Mouse (Mus musculus) right cerebral cortex, adult 18-20 months (tissue): ENCODE results near the gene Lrrfip1.

Experiments used
- DNase-seq: peaks from one replicate; pipeline ENCODE4 v3.0.0; 2022; ENCODE audit warnings: mixed read lengths

Lrrfip1 gene

GRCm38 (mm10) chr1:91088027-91088426 lies 89.5 kb downstream of the Lrrfip1 start:
- DNase-seq = no peak

GRCm38 (mm10) chr1:91088941-91089340 lies 90.4 kb downstream of the Lrrfip1 start:
- no peak for DNase-seq

GRCm38 (mm10) chr1:91090456-91090855 lies 91.9 kb downstream of the Lrrfip1 start:
- DNase-seq = no peak

- DNase-seq = no peak
Measured at GRCm38 (mm10) chr1:91092451-91092850, 93.9 kb downstream of the Lrrfip1 start.

GRCm38 (mm10) chr1:91093296-91093695 lies 94.8 kb downstream of the Lrrfip1 start:
- DNase-seq = no peak

GRCm38 (mm10) chr1:91094001-91094400 lies 95.5 kb downstream of the Lrrfip1 start:
- DNase-seq = no peak

GRCm38 (mm10) chr1:91095258-91095657 lies 96.7 kb downstream of the Lrrfip1 start:
- DNase-seq = no peak

DNA sequence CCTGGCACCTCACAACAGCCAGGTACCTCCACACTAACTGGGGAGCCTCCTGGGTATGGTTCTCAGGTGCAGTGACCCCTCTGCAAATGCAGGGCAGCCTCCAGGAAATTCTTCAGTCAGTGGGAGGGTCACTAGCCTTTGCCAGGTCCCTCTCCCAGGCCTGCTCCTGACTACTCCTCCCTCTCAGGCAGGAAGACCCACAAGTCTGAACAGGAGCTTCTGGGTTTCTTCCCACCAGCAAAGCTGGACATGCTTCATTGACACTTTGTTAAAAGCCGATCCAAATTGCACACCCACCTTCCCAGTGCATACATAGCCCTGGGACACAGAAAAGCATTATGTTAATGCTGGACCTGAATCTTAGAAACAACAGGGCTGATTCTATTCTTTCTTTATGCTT lies 97.3 kb downstream of the Lrrfip1 start:
- no peak for DNase-seq

DNA sequence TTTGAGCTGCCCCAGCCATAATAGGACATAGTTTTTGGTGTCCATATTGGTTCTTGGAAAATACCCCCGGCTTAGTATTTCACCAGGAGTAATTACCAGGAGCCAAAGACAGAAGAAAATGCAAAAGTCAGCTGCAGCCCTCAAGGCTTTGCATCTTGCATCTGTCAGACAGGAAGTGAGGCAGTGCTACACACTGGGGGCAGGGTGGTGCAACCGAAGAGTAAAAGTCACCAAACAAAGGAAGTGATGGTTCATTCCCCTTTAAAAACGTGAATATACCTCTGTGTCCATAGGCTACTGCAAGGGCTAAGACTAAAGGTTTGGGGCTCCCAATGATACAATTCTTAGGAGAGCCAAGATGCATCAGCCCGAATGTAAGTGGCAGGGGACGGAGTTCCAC lies 98.0 kb downstream of the Lrrfip1 start:
- DNase-seq = no peak

GRCm38 (mm10) chr1:91097283-91097834 lies 98.8 kb downstream of the Lrrfip1 start:
- no peak for DNase-seq

- DNase-seq = peak; percentile 49
Measured at GRCm38 (mm10) chr1:91098887-91099286, 100.3 kb downstream of the Lrrfip1 start.

DNA sequence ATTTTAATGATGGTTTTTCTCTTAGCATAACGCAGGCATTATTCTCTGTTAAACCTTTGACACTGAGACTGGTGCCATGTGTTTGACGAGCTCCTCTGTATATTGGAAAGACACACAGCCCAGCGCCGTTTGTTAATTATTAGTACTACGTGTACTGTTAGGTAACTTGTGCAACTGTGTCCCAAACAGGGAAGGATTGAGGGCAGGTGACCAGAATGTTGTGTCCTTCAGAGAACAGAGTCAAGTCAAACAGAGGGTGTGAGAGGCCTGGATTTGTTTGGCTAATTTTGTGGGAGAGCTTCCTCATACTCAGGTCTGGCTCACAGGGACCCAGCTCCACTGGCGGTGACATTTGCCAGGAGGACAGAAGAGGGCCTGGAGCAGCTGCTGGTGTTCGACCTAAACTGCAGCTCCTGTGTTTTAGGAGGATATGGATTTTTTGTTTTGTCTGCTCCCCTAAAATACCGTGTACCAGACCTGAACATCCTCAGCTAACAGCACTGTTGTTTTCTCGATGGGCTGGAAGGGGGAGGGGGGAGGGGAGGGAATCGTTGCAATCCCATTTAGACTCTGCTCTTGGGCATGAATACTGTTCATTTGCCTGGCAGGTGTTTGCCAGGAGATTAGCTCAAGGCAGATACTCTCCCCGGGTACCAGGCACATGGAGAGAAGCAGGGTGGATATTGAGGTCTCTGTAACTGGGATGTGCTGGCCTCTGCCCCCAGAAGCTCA lies 103.3 kb downstream of the Lrrfip1 start:
- no peak for DNase-seq

GRCm38 (mm10) chr1:91103366-91103983 lies 104.9 kb downstream of the Lrrfip1 start:
- DNase-seq = no peak

DNA sequence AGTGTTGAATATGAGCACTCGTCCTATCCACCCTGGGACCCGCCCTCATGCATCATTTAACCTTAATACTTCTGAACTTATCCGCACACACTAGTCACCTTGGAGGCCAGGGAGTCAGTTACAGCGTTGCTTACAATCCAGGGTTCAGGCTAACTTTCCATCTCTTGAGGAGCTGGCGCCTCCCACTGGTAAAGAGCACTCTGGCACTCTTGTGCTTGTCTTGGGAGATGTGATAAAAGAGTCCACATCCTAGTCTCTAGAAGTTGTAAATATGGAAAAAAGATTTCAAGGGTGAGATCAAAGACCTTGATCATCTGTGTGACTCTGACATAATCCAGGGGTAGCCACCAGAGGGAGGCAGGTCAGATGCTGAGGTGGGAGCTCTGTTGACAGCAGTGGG lies 109.0 kb downstream of the Lrrfip1 start:
- no peak for DNase-seq

DNA sequence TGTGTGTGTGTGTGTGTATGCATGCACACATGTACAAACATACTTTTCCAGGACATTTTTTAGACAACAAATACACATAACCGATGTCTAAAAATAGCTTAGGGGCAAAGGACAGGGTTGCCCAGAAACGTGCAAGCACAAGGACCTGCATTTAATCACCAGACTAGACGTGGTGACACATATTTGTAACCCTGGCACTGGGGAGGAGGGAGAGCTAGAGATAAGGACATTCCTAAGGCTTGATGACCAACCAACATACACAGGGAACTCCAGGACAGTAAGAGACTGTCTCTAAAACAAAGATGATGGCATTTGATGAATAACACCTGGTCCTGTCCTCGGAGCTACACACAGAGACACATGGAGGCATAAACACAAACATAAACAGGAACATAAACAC lies 110.8 kb downstream of the Lrrfip1 start:
- DNase-seq = no peak

DNA sequence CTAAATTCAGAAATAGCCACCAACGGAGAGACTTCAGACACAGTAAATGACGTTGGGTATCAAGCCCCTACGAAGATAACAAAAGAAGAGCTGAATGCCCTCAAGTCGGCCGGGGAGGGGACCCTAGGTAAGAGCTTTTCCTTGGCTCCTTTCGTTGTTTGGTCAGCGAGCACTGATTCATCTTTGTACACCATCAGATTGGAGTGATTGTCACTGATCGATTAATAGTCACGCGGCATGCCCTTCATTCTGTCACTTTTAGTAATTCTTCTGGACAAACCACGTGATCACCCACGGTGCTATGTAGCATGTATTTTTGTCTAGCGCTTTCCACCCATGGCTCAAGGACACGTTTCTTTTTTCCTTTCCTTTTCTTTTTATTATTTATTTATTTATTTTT lies 113.6 kb downstream of the Lrrfip1 start:
- no peak for DNase-seq

GRCm38 (mm10) chr1:91112606-91113005 lies 114.1 kb downstream of the Lrrfip1 start:
- DNase-seq = no peak

DNA sequence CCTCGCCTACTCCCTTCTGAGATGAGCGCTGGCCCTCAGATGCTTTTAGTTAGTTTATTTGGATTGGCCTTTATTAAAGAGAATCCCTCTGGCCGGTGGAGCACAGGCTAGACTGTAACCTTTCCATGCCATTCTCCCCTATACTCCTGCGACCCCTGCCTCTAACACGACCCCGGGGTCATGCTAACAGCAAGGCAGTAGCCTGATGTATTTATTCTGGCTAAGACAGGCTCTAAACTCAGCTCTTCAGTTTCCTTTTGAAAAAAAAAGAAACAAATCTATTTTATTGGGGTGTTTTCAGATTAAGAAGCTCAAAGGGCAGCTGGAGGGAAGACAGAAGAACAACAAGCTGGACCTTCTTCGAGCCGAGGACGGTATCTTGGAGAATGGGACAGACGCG lies 123.6 kb downstream of the Lrrfip1 start:
- no peak for DNase-seq

GRCm38 (mm10) chr1:91123004-91123403 lies 124.5 kb downstream of the Lrrfip1 start:
- no peak for DNase-seq

GRCm38 (mm10) chr1:91123466-91123865 lies 124.9 kb downstream of the Lrrfip1 start:
- no peak for DNase-seq

- DNase-seq = no peak
Measured at GRCm38 (mm10) chr1:91128849-91129248, 130.3 kb downstream of the Lrrfip1 start.

DNA sequence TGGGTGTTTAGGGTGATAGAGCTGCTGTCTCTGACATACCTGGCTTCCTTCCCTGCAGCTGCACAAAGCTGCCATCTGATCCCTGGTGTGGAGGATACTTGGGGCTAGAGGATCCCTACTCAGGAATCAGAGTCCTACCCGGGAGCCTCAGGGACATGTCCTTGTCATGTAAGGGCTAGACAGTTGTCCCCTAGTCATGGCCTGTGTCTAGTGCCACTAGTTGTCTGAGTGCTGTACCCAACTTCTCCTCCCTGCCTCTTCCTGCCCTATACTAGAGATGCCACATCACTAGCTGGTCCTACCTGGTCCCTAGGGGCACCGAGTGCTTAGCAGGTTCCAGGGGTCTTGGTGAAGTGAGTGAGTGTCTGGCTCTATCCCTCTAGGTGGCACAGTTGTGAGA lies 138.5 kb downstream of the Lrrfip1 start:
- DNase-seq = no peak

- DNase-seq = no peak
Measured at GRCm38 (mm10) chr1:91144813-91145212, 146.3 kb downstream of the Lrrfip1 start, which contains the start of gene Rbm44. Rbm44 (plus strand) TSS chr1:91145089.

DNA sequence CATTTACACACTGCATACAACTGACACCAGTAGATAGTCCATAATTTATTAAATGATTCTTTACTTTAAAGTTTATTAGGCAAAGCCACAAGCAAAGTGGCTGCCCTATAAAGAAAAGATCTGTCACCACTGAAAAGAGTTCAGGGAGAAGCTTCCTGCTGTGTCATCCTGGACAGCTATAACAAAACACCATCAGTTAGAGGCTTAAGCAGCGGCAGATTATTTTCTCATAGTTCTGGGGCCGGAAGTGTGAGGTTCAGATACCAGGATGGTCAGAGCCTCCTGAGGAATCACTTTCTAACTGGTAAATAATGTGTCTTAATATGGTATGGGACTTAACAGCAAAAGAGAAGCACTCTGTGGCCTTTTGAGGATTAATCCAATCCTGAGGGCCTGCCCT lies 153.0 kb downstream of the Lrrfip1 start:
- DNase-seq = no peak
